Mouse (Mus musculus) heart, adult 2 months (tissue): ENCODE measurements around the gene Camk2d. TPM values are rescaled to one million over a fixed set of nuclear protein-coding genes. Genes with fewer than 3 reads are reported as not detected.

Experiments
- DNase-seq, 2 experiments: peaks; one replicate each; pipeline ENCODE4 v3.0.0; 2021
- H3K27ac ChIP-seq: fragments of 200-600 bp; 2 replicates; pipeline ENCODE4 v1.8.1; 2022
- H3K27me3 ChIP-seq: fragments of 200-500 bp; 2 replicates; pipeline ENCODE4 v1.6.1; 2012; ENCODE audit warnings: mild to moderate bottlenecking, low read length, inconsistent platforms, mixed read lengths; ENCODE audit not compliant: control insufficient read depth, insufficient read depth
- H3K36me3 ChIP-seq: fragments of 200-500 bp; 2 replicates; pipeline ENCODE4 v1.6.1; 2012; ENCODE audit warnings: low read length, inconsistent platforms; ENCODE audit not compliant: control insufficient read depth, insufficient read depth
- H3K4me1 ChIP-seq: fragments of 200-500 bp; 2 replicates; pipeline ENCODE4 v1.6.1; 2011; ENCODE audit warnings: low read length; ENCODE audit not compliant: control insufficient read depth, insufficient read depth
- H3K4me3 ChIP-seq: fragments of 200-600 bp; 2 replicates; pipeline ENCODE4 v1.8.1; 2022
- H3K79me2 ChIP-seq: fragments of 200-500 bp; replicated peaks from 2 replicates; pipeline ENCODE4 v1.6.1; 2012; ENCODE audit warnings: mild to moderate bottlenecking, inconsistent platforms, low read length, moderate library complexity, mixed read lengths; ENCODE audit not compliant: control insufficient read depth, insufficient read depth
- H3K9ac ChIP-seq: fragments of 200-500 bp; 2 replicates; pipeline ENCODE4 v1.6.1; 2012; ENCODE audit warnings: low read depth, mild to moderate bottlenecking, control low read depth, inconsistent platforms, low read length, mixed read lengths
- CTCF ChIP-seq: fragments of 200-600 bp; IDR thresholded peaks from 2 replicates; pipeline ENCODE4 v1.8.1; 2022; ENCODE audit warnings: antibody characterized with exemption, mild to moderate bottlenecking, moderate library complexity
- EP300 ChIP-seq: fragments of 200-500 bp; IDR thresholded peaks from 2 replicates; pipeline ENCODE4 v1.6.1; 2011; ENCODE audit warnings: low read depth, low read length, control low read depth; ENCODE audit not compliant: insufficient read depth
- POLR2A ChIP-seq: fragments of 200-500 bp; IDR thresholded peaks from 2 replicates; pipeline ENCODE4 v1.6.1; 2011; ENCODE audit warnings: mild to moderate bottlenecking, low read depth, low read length, control low read depth; ENCODE audit not compliant: insufficient read depth
- WGBS: fragments of 180-500 bp; shearing (Covaris S2); methylation state at CpG from one replicate; pipeline ENCODE4 v1.1.7; 2018; 5-methylcytosine and 5-hydroxymethylcytosine counted together
- intact Hi-C: fragments of 180-260 bp; cut with DNase I; formaldehyde crosslinking; loops from one replicate; pipeline ENCODE4 v1.15.1; 2025
- polyA plus RNA-seq: library from polyadenylated mRNA; depleted of rRNA; stranded (reverse); fragments of >200 nt; gene quantifications from 2 replicates; pipeline ENCODE4 v1.2.3, GENCODE M21; 2012
- total RNA-seq, 2 experiments: library from RNA; stranded (reverse); gene quantifications; 2 replicates each; pipeline ENCODE4 v1.2.3; 2021

The Camk2d gene
- total and polyA plus RNA-seq, 3 experiments: 131 to 135 (median 133) TPM

- H3K36me3 ChIP-seq: peaks cover 3% of the 10 kb centered on the region
- H3K4me3 ChIP-seq: no peak overlapping the region
- peaks cover 12% of the 10 kb centered on the region for H3K4me1 ChIP-seq
- no peaks in the 10 kb centered on the region for H3K27me3 ChIP-seq
- no peak overlapping the region for H3K27ac ChIP-seq
- no peak overlapping the region for H3K9ac ChIP-seq
- WGBS: 85% methylated on average over 3 of the region's 3 CpGs
- intact Hi-C loops: no loop called here
- no peak for DNase-seq
- TF ChIP-seq CTCF: no peak
- TF ChIP-seq EP300: no peak
- TF ChIP-seq POLR2A: no peak
- 0 out of 2 replicates have a peak, but pooled peaks cover 1% of the 10 kb centered on the region for H3K79me2 ChIP-seq
Measured at GRCm38 (mm10) chr3:126670413-126670812, 74.3 kb downstream of the Camk2d start.

GRCm38 (mm10) chr3:126671292-126671691 is 75.2 kb downstream of the Camk2d start:
- Histone ChIP-seq H3K4me3 (no peak overlapping the region), H3K27ac (no peak overlapping the region), H3K79me2 (0 out of 2 replicates have a peak, but pooled peaks cover 1% of the 10 kb centered on the region), H3K4me1 (peaks cover 10% of the 10 kb centered on the region), H3K36me3 (peaks cover 3% of the 10 kb centered on the region), H3K9ac (no peak overlapping the region), H3K27me3 (no peaks in the 10 kb centered on the region)
- TF ChIP-seq EP300 (no peak), CTCF (no peak), POLR2A (no peak)
- no peak for DNase-seq
- intact Hi-C loops: no loop called here
- WGBS: 81% methylated on average over 6 of the region's 6 CpGs

DNA sequence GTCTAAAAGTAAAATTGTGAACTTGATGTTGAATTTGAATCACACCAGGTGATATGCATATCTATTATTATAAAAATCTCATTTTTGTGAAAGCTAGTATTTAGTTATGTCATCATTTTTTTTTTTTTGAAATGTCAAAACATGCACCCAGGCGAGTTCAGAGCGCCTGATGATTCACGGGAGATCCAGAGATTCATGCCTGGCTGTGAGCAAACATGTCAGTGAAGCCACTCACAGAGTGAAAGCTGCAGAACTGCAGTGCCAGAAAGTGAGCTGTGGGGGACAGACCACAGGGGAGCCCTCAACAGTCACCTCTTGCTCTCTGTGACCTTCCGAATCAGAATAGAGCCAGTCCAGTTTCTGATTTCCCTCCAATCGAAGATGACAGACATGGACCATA is 84.9 kb downstream of the Camk2d start:
- WGBS: 80% methylated on average over 5 of the region's 5 CpGs
- DNase-seq: no peak
- H3K36me3 ChIP-seq: peaks cover 5% of the 10 kb centered on the region
- no peak for TF ChIP-seq POLR2A
- no peak for TF ChIP-seq EP300
- no peak for TF ChIP-seq CTCF
- intact Hi-C loops: no loop called here
- peaks cover 2% of the 10 kb centered on the region for H3K79me2 ChIP-seq
- H3K27ac ChIP-seq: no peak overlapping the region
- no peaks in the 10 kb centered on the region for H3K27me3 ChIP-seq
- peaks cover 5% of the 10 kb centered on the region for H3K4me1 ChIP-seq
- no peak overlapping the region for H3K9ac ChIP-seq
- H3K4me3 ChIP-seq: no peak overlapping the region

DNA sequence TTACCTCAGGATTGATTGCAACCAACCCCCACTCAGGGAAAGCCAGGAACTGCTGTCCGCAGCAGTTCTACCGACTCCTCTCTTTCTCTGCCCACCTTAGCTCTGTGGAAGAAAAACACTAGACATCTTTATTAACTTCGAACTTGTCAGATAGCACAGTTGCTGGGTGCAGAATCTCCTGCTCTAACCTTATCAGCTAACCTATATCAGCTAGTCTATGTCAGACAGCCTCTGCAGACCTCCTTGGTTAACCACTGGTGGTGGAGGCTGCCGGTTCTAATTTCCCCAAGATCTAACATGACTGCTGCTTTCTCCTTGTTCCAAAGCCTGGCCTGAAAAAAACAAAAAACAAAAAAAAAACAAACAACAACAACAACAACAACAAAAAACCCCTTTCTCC is 85.9 kb downstream of the Camk2d start:
- intact Hi-C loops: no loop called here
- no peak for DNase-seq
- Histone ChIP-seq H3K79me2 (peaks cover 2% of the 10 kb centered on the region), H3K4me1 (peaks cover 5% of the 10 kb centered on the region), H3K27me3 (no peaks in the 10 kb centered on the region), H3K36me3 (peaks cover 5% of the 10 kb centered on the region), H3K9ac (no peak overlapping the region), H3K27ac (no peak overlapping the region), H3K4me3 (no peak overlapping the region)
- WGBS: 50% methylated on average over 4 of the region's 4 CpGs
- TF ChIP-seq POLR2A (no peak), CTCF (no peak), EP300 (no peak)

DNA sequence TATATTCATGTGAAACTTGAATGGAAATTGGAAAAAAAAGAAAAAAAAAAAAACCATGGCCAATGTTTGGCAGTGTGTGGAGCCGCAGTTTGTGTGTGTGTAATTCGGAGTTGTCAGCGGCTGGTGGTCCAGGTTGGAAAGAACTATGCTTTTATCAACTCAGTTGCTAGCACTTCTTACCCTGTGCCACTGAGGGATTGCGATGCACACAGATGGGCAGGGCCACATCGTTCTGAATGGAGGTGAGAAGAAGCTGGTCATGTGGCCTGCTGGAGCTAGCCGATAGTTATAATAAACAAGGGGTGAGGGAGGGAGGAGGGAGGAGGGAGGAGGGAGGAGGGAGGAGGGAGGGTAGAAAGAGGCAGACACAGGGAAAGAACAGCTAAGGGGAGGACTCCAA is 89.3 kb downstream of the Camk2d start:
- Histone ChIP-seq H3K4me1 (peaks cover 3% of the 10 kb centered on the region; the same call in 1 of the 2 replicates), H3K9ac (no peak overlapping the region), H3K79me2 (0 out of 2 replicates have a peak, but pooled peaks cover 1% of the 10 kb centered on the region), H3K36me3 (peaks cover 5% of the 10 kb centered on the region; the same call in 1 of the 2 replicates), H3K4me3 (no peak overlapping the region), H3K27ac (no peak overlapping the region), H3K27me3 (no peaks in the 10 kb centered on the region)
- intact Hi-C loops: no loop called here
- 64% methylated on average over 6 of the region's 6 CpGs for WGBS
- DNase-seq: no peak
- no peak for TF ChIP-seq POLR2A
- no peak for TF ChIP-seq CTCF
- TF ChIP-seq EP300: no peak

GRCm38 (mm10) chr3:126687150-126687549 is 91.0 kb downstream of the Camk2d start:
- H3K27me3 ChIP-seq: no peaks in the 10 kb centered on the region
- no peak overlapping the region for H3K9ac ChIP-seq
- H3K27ac ChIP-seq: no peak overlapping the region
- 0 out of 2 replicates have a peak, but pooled peaks cover 1% of the 10 kb centered on the region for H3K79me2 ChIP-seq
- intact Hi-C loops: no loop called here
- peaks cover 3% of the 10 kb centered on the region for H3K4me1 ChIP-seq
- TF ChIP-seq EP300 (no peak), POLR2A (no peak), CTCF (no peak)
- no peak for DNase-seq
- H3K4me3 ChIP-seq: no peak overlapping the region
- 69% methylated on average over 4 of the region's 4 CpGs for WGBS
- peaks cover 3% of the 10 kb centered on the region; the same call in 1 of the 2 replicates for H3K36me3 ChIP-seq
